Mouse (Mus musculus) neural tube, embryonic 13.5 days (tissue): ENCODE measurements around the gene Nipsnap1. TPM values are rescaled to one million over a fixed set of nuclear protein-coding genes. Genes with fewer than 3 reads are reported as not detected.

ENCODE experiments used
- ATAC-seq: fragments of 200-750 bp; cut with Nextera tagmentation; 2 replicates; pipeline ENCODE4 v1.8.0; 2017; ENCODE audit warnings: low read depth, mild to moderate bottlenecking, moderate TSS enrichment, moderate library complexity
- H3K27ac ChIP-seq: fragments of 300-500 bp; sonication (generic); replicated peaks from 2 replicates; pipeline ENCODE4 v1.5.1; 2015; ENCODE audit warnings: moderate library complexity, mild to moderate bottlenecking, inconsistent platforms
- H3K27me3 ChIP-seq: fragments of 300-500 bp; sonication (generic); 2 replicates; pipeline ENCODE4 v1.6.1; 2015; ENCODE audit warnings: mild to moderate bottlenecking, inconsistent platforms
- H3K36me3 ChIP-seq: fragments of 300-500 bp; sonication (generic); 2 replicates; pipeline ENCODE4 v1.6.1; 2015; ENCODE audit warnings: mild to moderate bottlenecking, inconsistent platforms
- H3K4me1 ChIP-seq: fragments of 300-500 bp; sonication (generic); replicated peaks from 2 replicates; pipeline ENCODE4 v1.6.1; 2015; ENCODE audit warnings: inconsistent platforms
- H3K4me2 ChIP-seq: fragments of 300-500 bp; sonication (generic); 2 replicates; pipeline ENCODE4 v1.6.1; 2015; ENCODE audit warnings: inconsistent platforms, mild to moderate bottlenecking, moderate library complexity
- H3K4me3 ChIP-seq: fragments of 300-500 bp; sonication (generic); 2 replicates; pipeline ENCODE4 v1.5.1; 2015; ENCODE audit warnings: mild to moderate bottlenecking, inconsistent platforms
- H3K9ac ChIP-seq: fragments of 300-500 bp; sonication (generic); 2 replicates; pipeline ENCODE4 v1.6.1; 2015; ENCODE audit warnings: moderate library complexity, mild to moderate bottlenecking, inconsistent platforms
- H3K9me3 ChIP-seq: fragments of 300-500 bp; sonication (generic); 2 replicates; pipeline ENCODE4 v1.6.1; 2016; ENCODE audit warnings: inconsistent platforms
- WGBS: fragments of 180-500 bp; shearing (Covaris S2); methylation state at CpG from one replicate; pipeline ENCODE4 v1.1.7; 2015; 5-methylcytosine and 5-hydroxymethylcytosine counted together
- polyA plus RNA-seq: library from polyadenylated mRNA; unstranded; fragments of >200 nt; fragmentation: Nextera tagmentation; extraction: Ambion mirVana; gene quantifications from 2 replicates; pipeline ENCODE4 v1.2.1, GENCODE M21; 2015

The Nipsnap1 gene
- polyA plus RNA-seq, 1 experiment from 2014 or later: 132 TPM

DNA sequence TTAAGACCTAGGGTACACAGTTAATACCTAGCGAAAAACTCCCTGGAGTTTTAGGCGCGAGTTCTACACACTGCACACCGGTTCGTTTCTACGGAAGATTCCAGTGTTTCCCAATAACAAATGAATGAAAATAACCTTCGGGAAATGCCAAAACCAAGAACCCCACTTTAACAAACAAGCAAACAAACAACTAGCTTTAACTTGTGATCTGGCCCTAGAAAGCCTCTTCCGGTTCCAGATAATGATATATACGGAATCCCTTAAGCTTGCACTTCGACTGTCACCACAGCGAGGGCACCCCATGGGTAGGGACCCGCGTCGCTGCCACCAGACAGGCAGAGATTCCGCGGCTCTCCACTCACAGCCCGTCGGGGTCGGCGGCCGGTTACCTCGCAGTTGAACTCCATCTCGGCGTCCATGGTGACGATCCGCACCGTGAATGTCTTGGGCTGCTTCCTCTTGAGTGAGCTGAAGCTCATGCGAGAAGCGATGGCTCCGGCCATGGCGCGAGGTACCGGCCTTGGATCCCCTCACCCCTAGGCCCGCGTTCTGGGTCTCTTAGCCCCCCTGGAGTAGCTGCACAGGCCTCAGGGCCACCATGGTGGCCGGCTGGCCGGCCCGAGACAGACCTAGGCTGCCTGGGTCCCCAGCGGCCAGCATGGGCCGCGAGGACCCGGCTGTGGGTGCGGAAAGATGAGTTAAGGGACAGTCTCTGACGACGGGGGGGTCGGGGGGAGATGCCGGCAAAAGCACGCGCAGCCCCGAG, 25.1 kb upstream of the Nipsnap1 start:
- Histone ChIP-seq H3K36me3 (no peaks in the 10 kb centered on the region), H3K27ac (peak overlapping the region; percentile 91), H3K27me3 (no peaks in the 10 kb centered on the region), H3K9me3 (no peaks in the 10 kb centered on the region), H3K9ac (peak overlapping the region; percentile 97), H3K4me2 (peak overlapping the region; percentile 70), H3K4me1 (peaks cover 26% of the 10 kb centered on the region), H3K4me3 (peak overlapping the region; percentile 99)
- under 1% methylated on average over 50 of the region's 50 CpGs for WGBS
- ATAC-seq: peak; percentile 77

DNA sequence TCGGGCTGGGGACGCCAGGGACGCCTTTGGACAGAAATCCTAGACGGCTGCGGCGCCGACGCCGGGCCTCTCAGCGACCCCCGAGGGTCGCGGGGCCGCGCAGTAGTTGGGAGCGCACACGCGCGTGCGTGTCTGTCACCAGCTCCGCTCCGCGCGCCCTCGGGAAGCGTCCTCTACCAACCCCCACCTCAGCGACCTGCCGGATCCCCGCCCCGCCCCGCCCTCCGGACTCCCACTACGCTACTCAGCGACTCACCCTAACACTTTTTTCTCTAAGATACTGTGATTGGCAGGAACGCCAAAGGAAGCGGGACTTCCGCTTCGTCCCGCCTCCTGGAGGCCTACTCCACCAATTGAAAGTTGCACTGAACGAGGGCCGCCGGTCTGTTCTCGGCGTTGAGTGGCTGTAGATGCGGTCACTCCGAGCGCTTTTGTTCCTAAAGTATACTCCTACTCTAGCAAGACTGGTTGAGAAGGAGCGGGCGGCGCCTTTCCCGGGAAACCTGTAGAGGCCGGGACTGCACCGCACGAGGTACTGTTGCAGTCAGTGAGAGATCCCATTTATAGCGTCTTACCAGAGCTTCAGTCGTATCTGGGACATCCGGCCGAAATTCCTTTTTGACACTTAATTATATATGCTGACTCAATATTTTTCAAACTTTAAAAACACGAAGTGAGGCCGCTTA, 24.4 kb upstream of the Nipsnap1 start, which contains the start of gene Nf2:
Nf2 (minus strand) TSS at position 279 of the 686 bp plus-strand sequence.
- Histone ChIP-seq H3K9me3 (no peaks in the 10 kb centered on the region), H3K4me3 (peak within 1 kb of the TSS; percentile 99), H3K27me3 (no peaks in the 10 kb centered on the region), H3K27ac (peak within 1 kb of the TSS; percentile 91), H3K36me3 (no peaks in the 10 kb centered on the region), H3K9ac (peak within 1 kb of the TSS; percentile 97), H3K4me2 (peak within 1 kb of the TSS; percentile 70), H3K4me1 (peaks cover 26% of the 10 kb centered on the region)
- under 1% methylated on average over 60 of the region's 60 CpGs for WGBS
- peak; percentile 100 for ATAC-seq

DNA sequence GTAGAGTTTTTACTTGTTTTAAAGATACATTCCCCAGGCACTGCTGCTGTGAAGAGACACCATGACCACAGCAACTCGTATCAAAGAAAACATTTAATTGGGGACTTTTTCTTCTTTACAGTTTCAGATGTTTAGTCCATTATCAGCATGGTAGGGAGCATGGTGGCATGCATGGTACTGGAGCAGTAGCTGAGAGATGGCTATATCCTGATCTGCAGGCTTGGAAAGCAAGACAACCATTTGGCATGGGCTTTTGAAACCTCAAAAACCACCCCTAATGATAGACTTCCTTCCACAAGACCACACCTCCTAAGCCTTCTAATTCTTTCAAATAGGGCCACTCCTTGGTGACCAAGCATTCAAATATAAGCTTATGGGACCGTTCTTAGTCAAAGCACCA, 23.3 kb upstream of the Nipsnap1 start:
- H3K9me3 ChIP-seq: no peaks in the 10 kb centered on the region
- no peak overlapping the region for H3K4me3 ChIP-seq
- no peak overlapping the region for H3K27ac ChIP-seq
- ATAC-seq: no peak
- H3K27me3 ChIP-seq: no peaks in the 10 kb centered on the region
- WGBS: 93% methylated on average over 2 of the region's 2 CpGs
- H3K4me1 ChIP-seq: peaks cover 26% of the 10 kb centered on the region
- H3K36me3 ChIP-seq: no peaks in the 10 kb centered on the region
- no peak overlapping the region for H3K9ac ChIP-seq
- no peak overlapping the region for H3K4me2 ChIP-seq

- H3K4me1 ChIP-seq: peaks cover 6% of the 10 kb centered on the region
- H3K36me3 ChIP-seq: no peaks in the 10 kb centered on the region
- no peaks in the 10 kb centered on the region for H3K27me3 ChIP-seq
- H3K9me3 ChIP-seq: no peaks in the 10 kb centered on the region
- H3K4me2 ChIP-seq: no peak overlapping the region
- H3K27ac ChIP-seq: no peak overlapping the region
- no peak overlapping the region for H3K4me3 ChIP-seq
- ATAC-seq: no peak
- H3K9ac ChIP-seq: no peak overlapping the region
Measured at GRCm38 (mm10) chr11:4853021-4853420, 20.7 kb upstream of the Nipsnap1 start.

DNA sequence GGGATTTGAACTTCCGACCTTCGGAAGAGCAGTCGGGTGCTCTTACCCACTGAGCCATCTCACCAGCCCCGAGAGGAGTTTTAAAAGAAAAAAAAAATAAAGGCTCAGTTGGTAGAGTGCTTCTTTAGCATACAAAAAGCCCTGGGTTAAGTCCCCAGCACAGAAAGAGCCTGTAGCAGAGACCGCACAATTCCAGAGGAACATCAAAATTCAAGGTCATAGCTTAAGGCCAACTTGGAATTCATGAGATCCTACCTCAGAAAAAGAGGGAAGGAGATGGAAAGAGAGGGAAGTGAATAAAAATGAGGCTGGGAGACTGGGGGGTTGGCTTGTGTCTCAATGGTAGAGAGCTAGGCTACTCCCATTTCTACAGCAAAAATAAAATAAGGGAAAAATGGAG, 19.6 kb upstream of the Nipsnap1 start:
- Histone ChIP-seq H3K4me2 (no peak overlapping the region), H3K4me3 (no peak overlapping the region), H3K27ac (no peak overlapping the region), H3K9me3 (no peaks in the 10 kb centered on the region), H3K4me1 (no peaks in the 10 kb centered on the region), H3K27me3 (no peaks in the 10 kb centered on the region), H3K9ac (no peak overlapping the region), H3K36me3 (no peaks in the 10 kb centered on the region)
- WGBS: 89% methylated on average over 5 of the region's 5 CpGs
- no peak for ATAC-seq

DNA sequence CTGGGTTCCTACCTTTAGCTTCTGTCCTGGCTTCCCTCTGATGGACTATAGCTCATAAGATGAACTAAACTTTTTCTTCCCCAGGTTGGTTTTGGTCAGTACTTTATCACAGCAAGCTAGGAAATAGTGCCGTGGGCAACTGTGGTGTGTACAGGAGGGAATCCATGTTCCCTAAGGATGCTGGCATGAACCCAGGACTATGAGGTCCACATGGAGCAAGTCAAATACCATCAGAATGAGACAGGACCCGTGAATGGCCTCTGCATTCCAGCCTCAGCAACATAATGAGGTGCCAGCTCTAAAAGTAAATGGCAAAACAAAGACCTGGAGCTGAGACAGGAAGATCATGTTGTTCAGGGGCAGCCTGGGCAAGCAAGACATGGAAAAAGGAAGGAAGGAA, 15.3 kb upstream of the Nipsnap1 start:
- H3K4me3 ChIP-seq: no peak overlapping the region
- WGBS: 62% methylated on average over 2 of the region's 2 CpGs
- H3K4me1 ChIP-seq: no peaks in the 10 kb centered on the region
- H3K9me3 ChIP-seq: no peaks in the 10 kb centered on the region
- no peak for ATAC-seq
- no peak overlapping the region for H3K9ac ChIP-seq
- H3K36me3 ChIP-seq: no peaks in the 10 kb centered on the region
- no peak overlapping the region for H3K27ac ChIP-seq
- no peaks in the 10 kb centered on the region for H3K27me3 ChIP-seq
- no peak overlapping the region for H3K4me2 ChIP-seq

- no peak overlapping the region for H3K9ac ChIP-seq
- no peak overlapping the region for H3K4me3 ChIP-seq
- H3K4me1 ChIP-seq: no peaks in the 10 kb centered on the region
- H3K36me3 ChIP-seq: no peaks in the 10 kb centered on the region
- WGBS: 72% methylated on average over 1 of the region's 1 CpGs
- no peak overlapping the region for H3K4me2 ChIP-seq
- no peak for ATAC-seq
- no peak overlapping the region for H3K27ac ChIP-seq
- H3K27me3 ChIP-seq: no peaks in the 10 kb centered on the region
- no peaks in the 10 kb centered on the region for H3K9me3 ChIP-seq
Measured at GRCm38 (mm10) chr11:4860986-4861385, 12.8 kb upstream of the Nipsnap1 start.

DNA sequence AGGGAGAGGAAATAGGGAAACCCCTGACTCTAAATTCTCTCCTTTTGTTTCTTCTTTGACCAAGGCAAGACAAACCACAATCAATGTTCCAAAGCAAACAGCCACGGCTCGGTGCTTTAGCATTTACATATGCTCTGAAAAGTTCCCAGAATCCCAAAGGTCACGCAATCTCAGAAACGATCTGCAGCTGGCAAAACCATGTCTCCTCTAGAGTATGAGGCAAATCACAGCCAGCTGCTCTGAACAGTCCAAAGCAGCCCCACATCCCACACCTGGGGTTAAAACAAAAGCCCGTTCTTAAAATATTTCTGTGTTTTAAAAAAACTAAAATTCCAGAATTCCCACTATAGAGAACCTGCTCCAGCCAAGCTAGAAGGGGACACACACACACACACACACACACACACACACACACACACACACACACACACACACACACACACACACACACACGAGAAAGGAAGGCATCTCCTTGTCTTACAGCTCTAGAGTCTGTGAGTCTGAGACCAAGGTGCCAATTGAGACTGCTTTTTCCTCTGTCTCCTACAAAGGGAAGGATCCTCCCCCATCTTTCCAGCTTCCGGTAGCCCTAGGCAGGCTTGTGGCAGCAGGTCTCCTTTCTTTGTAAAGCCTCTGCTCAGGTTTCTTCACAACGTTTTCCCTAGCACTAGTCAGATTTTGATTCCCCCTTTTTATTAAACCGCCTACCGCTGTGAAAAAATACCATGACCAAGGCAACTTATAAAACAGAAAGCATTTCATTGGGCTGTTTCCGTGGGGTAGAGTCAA, 11.7 kb upstream of the Nipsnap1 start:
- 46% methylated on average over 11 of the region's 11 CpGs for WGBS
- no peak overlapping the region for H3K27ac ChIP-seq

GRCm38 (mm10) chr11:4862730-4863129, 11.0 kb upstream of the Nipsnap1 start:
- H3K9ac ChIP-seq: no peak overlapping the region
- no peaks in the 10 kb centered on the region for H3K9me3 ChIP-seq
- H3K4me3 ChIP-seq: no peak overlapping the region
- H3K36me3 ChIP-seq: no peaks in the 10 kb centered on the region
- no peaks in the 10 kb centered on the region for H3K27me3 ChIP-seq
- 98% methylated on average over 1 of the region's 1 CpGs for WGBS
- no peaks in the 10 kb centered on the region for H3K4me1 ChIP-seq
- ATAC-seq: no peak
- H3K4me2 ChIP-seq: no peak overlapping the region
- no peak overlapping the region for H3K27ac ChIP-seq

More for the DNA sequence above, 11.7 kb upstream of the Nipsnap1 start:
- ATAC-seq: no peak
- no peak overlapping the region for H3K9ac ChIP-seq
- no peaks in the 10 kb centered on the region for H3K36me3 ChIP-seq
- H3K9me3 ChIP-seq: no peaks in the 10 kb centered on the region
- H3K4me1 ChIP-seq: no peaks in the 10 kb centered on the region
- no peak overlapping the region for H3K4me2 ChIP-seq
- no peaks in the 10 kb centered on the region for H3K27me3 ChIP-seq
- H3K4me3 ChIP-seq: no peak overlapping the region

DNA sequence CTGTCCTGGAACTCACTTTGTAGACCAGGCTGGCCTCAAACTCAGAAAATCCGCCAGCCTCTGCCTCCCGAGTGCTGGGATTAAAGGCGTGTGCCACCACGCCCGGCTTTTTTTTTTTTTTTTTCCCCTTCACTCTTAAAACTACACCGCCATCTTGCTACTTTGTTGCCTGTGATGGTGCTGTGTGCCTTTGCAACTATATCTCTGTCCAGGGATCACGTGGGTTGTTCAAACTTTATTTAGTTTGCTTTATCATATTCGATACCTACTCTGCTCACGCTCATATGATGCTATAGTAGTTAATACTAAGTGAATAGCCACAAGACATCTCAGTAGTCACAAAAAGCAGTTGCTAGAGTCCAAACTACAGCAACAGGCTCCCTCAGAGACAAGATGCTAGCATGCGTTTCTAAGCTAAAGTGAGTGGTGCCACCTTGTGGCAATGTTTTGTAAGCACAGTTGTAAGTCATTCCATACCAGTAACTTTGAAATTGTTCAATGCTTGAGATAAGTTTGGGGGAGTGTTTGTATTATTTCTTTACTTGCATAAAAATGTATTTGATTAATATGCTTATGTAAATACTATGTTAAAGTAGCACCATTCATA, 8.0 kb upstream of the Nipsnap1 start:
- ATAC-seq: no peak
- no peaks in the 10 kb centered on the region for H3K36me3 ChIP-seq
- no peak overlapping the region for H3K4me3 ChIP-seq
- H3K9ac ChIP-seq: no peak overlapping the region
- no peaks in the 10 kb centered on the region for H3K27me3 ChIP-seq
- H3K4me2 ChIP-seq: no peak overlapping the region
- no peaks in the 10 kb centered on the region for H3K4me1 ChIP-seq
- H3K27ac ChIP-seq: no peak overlapping the region
- no peaks in the 10 kb centered on the region for H3K9me3 ChIP-seq
- WGBS: 34% methylated on average over 10 of the region's 10 CpGs

DNA sequence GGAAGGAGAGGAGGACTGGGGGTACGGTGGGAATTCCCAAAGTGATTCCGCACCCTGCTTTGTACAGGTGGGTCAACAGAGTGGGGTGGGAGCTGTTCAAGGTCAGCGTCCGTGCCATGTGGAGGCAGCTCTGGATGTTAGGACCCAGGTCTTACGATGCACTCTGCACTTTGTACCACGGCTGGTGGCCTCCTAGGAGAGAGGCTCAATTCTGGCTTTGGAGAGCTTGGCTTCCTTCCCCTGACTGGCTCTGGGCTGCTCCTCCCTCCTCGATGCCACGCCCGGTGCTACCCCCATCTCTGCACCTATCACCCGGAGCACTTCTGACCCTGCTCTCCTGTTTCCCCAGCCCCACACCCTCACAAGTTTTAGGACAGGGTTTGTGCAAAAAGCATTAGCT, 800 bp downstream of the Nipsnap1 start:
- peak overlapping the region; percentile 69 for H3K4me3 ChIP-seq
- peak overlapping the region; percentile 89 for H3K9ac ChIP-seq
- H3K27ac ChIP-seq: peak overlapping the region; percentile 76; the same call in 1 of the 2 replicates
- 7% methylated on average over 10 of the region's 10 CpGs for WGBS
- H3K36me3 ChIP-seq: peaks cover 14% of the 10 kb centered on the region
- H3K4me2 ChIP-seq: peak overlapping the region; percentile 69
- no peaks in the 10 kb centered on the region for H3K9me3 ChIP-seq
- H3K27me3 ChIP-seq: no peaks in the 10 kb centered on the region
- peak; percentile 34; the same call in 1 of the 2 replicates for ATAC-seq
- peaks cover 13% of the 10 kb centered on the region for H3K4me1 ChIP-seq

GRCm38 (mm10) chr11:4881087-4881486, 7.3 kb downstream of the Nipsnap1 start:
- no peak for ATAC-seq

More at GRCm38 (mm10) chr11:4881087-4881486, 7.3 kb downstream of the Nipsnap1 start:
- Histone ChIP-seq H3K4me3 (no peak overlapping the region), H3K27ac (no peak overlapping the region), H3K4me1 (no peaks in the 10 kb centered on the region), H3K4me2 (no peak overlapping the region), H3K27me3 (no peaks in the 10 kb centered on the region), H3K36me3 (peaks cover 34% of the 10 kb centered on the region), H3K9me3 (no peaks in the 10 kb centered on the region), H3K9ac (no peak overlapping the region)
- WGBS: 86% methylated on average over 4 of the region's 4 CpGs
